Comparison of ENCODE assay signal across 27 mouse cellular contexts in the genomic region with DNA sequence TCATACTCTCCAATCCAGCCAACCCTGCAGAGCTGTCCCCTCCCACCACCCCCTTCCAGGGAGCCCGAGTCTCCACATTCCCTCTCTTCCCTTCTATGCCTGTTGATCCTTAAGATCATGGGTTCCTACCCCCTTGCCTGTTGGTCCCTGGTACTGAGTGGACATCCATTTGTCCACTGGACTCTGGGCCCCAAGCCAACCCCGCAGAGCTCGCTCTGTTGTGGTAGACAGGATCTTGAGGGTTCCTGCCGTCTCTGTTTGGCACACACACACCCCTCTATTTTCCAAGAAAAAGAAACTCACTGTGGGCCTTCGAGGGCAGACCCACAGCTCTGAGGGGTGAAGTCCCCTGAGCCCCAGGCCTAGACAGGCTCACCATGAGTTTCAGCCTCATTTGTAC. TPM values are rescaled to one million over a fixed set of nuclear protein-coding genes. Genes with fewer than 3 reads are reported as not detected.
DNase-seq lines count a peak whose midpoint lies in the region; ATAC-seq and TF ChIP-seq lines count a peak whose summit lies in the region.
"Had no signal": no experiment of that assay in that cellular context is flagged by ENCODE, and none has a peak within 500 bp of the region (broad histone marks: within the 10 kb centered on the region; RNA-seq: fewer than 3 reads in every experiment).

No protein-coding gene starts in this region.

- H3K36me3 ChIP-seq in neural tube, embryonic 12.5 days, result peaks cover 71% of the 10 kb centered on the region

- TF ChIP-seq CTCF in cerebellum, adult 2 months (IDR thresholded peaks at IDR 0.05; ENCODE audit: borderline replicate concordance, insufficient read depth, low read depth, low read length), result no peak
- no peak for TF ChIP-seq CTCF in layer of hippocampus, adult 2 months (conservative IDR thresholded peaks at IDR 0.05)

- ATAC-seq in neural tube, embryonic 12.5 days (ENCODE audit: low FRiP score, low read depth), result no peak
- ATAC-seq: activated CD4-positive, CD25-positive, alpha-beta regulatory T cell, adult 4 months; CD4-positive, CD25-positive, alpha-beta regulatory T cell, adult 4 months; forebrain, embryonic 13.5 days; forebrain, embryonic 15.5 days; forebrain, postnatal 0 days; Patski had no signal

- 0 out of 2 replicates have a peak overlapping the region, but pooled peaks have one; percentile 5 for H3K9ac ChIP-seq in neural tube, embryonic 12.5 days
- H3K9ac ChIP-seq: embryonic facial prominence, embryonic 12.5 days; forebrain, embryonic 15.5 days; forebrain, postnatal 0 days had no signal

- H3K4me2 ChIP-seq in neural tube, embryonic 12.5 days (replicated peaks), result no peak overlapping the region
- H3K4me2 ChIP-seq: embryonic facial prominence, embryonic 12.5 days; forebrain, embryonic 13.5 days; forebrain, embryonic 15.5 days had no signal

- no peaks in the 10 kb centered on the region for H3K27me3 ChIP-seq in cerebellum, adult 2 months (ENCODE audit: control insufficient read depth, insufficient read depth, low read length)
- H3K27me3 ChIP-seq in neural tube, embryonic 12.5 days (replicated peaks), result no peaks in the 10 kb centered on the region
- H3K27me3 ChIP-seq: CH12.LX; embryonic facial prominence, embryonic 12.5 days; forebrain, embryonic 13.5 days; forebrain, embryonic 15.5 days; Patski had no signal

- no peak overlapping the region for H3K27ac ChIP-seq in cerebellum, adult 2 months (ENCODE audit: insufficient read depth, low read length)
- peak overlapping the region; percentile 20; the same call in 1 of the 2 replicates for H3K27ac ChIP-seq in layer of hippocampus, adult 2 months
- H3K27ac ChIP-seq in neural tube, embryonic 12.5 days, result no peak overlapping the region
- H3K27ac ChIP-seq: embryonic facial prominence, embryonic 10.5 days; embryonic facial prominence, embryonic 12.5 days; forebrain, embryonic 15.5 days had no signal

- WGBS in cerebellum, adult 2 months, result 30% methylated on average over 5 of the region's 5 CpGs
- 91% methylated on average over 5 of the region's 5 CpGs for WGBS in neural tube, embryonic 12.5 days

- DNase-seq in cerebellum, adult 9-11 months, result peak; percentile 46
- DNase-seq in cerebellum, adult 18-20 months, result no peak
- peak; percentile 60 for DNase-seq in cerebellum, postnatal 14 days
- DNase-seq in cerebellum, adult 2 months, result no peak
- no peak for DNase-seq in layer of hippocampus, adult 2 months (ENCODE audit: low spot score in 2 of 2)
- DNase-seq in layer of hippocampus, postnatal 14 days (ENCODE audit: low spot score in 2 of 2), result no peak
- DNase-seq in neural tube, embryonic 10.5 days (ENCODE audit: extremely low spot score, low spot score), result no peak
- DNase-seq: adrenal gland, adult 8-10 months; adrenal gland, postnatal 14 days; adrenal gland, postnatal 36 days; B cell, adult 2 months; cerebellum, adult 8-10 months; forebrain, postnatal 0 days had no signal

- no peak overlapping the region for H3K4me3 ChIP-seq in cerebellum, adult 2 months (replicated peaks; ENCODE audit: insufficient read depth, low read depth, low read length)
- no peak overlapping the region for H3K4me3 ChIP-seq in layer of hippocampus, adult 2 months
- H3K4me3 ChIP-seq in neural tube, embryonic 12.5 days, result no peak overlapping the region
- H3K4me3 ChIP-seq: embryonic facial prominence, embryonic 10.5 days; embryonic facial prominence, embryonic 12.5 days; forebrain, embryonic 13.5 days; forebrain, embryonic 15.5 days had no signal

- H3K9me3 ChIP-seq in neural tube, embryonic 12.5 days, result no peaks in the 10 kb centered on the region
- H3K9me3 ChIP-seq: embryonic facial prominence, embryonic 10.5 days; embryonic facial prominence, embryonic 12.5 days; forebrain, embryonic 13.5 days; forebrain, embryonic 15.5 days; G1E had no signal

- H3K4me1 ChIP-seq in cerebellum, adult 2 months (ENCODE audit: control insufficient read depth, insufficient read depth, low read length), result peaks cover 43% of the 10 kb centered on the region
- H3K4me1 ChIP-seq in neural tube, embryonic 12.5 days, result peaks cover 22% of the 10 kb centered on the region

- no peak for TF ChIP-seq POLR2A in cerebellum, adult 2 months (IDR thresholded peaks at IDR 0.05; ENCODE audit: borderline replicate concordance, insufficient read depth, low read length)

RNA-seq across cellular contexts. Expression of gene Ptprs, which starts 19.9 kb away (rescaled TPM):
- polyA plus RNA-seq in cerebellum, adult 2 months (2012; rRNA removed), result 478 and 518 TPM in 2 replicates
- total RNA-seq in layer of hippocampus, adult 2 months (2021), result 100 to 1,000 TPM; 666 to 670 TPM
- 100 to 1,000 TPM; 771 to 772 TPM for total RNA-seq in layer of hippocampus, postnatal 14 days (2021)
- polyA plus RNA-seq in neural tube, embryonic 12.5 days (2016; fragmentation: Nextera tagmentation; extraction: Ambion mirVana), result 294 and 314 TPM in 2 replicates

RNA-seq across cellular contexts. Expression of gene Znrf4, which starts 55.9 kb away (rescaled TPM):
- not detected in 2 replicates for polyA plus RNA-seq in cerebellum, adult 2 months (2012; rRNA removed)
- total RNA-seq in layer of hippocampus, adult 2 months (2021), result not detected
- total RNA-seq in layer of hippocampus, postnatal 14 days (2021), result not detected
- polyA plus RNA-seq in neural tube, embryonic 12.5 days (2016; fragmentation: Nextera tagmentation; extraction: Ambion mirVana), result not detected in 2 replicates
- total RNA-seq: adrenal gland, adult 18-20 months; adrenal gland, adult 8-10 months; adrenal gland, postnatal 14 days; adrenal gland, postnatal 36 days; CH12.LX; forebrain, postnatal 0 days; G1E had no signal
- polyA plus RNA-seq: activated CD4-positive, CD25-positive, alpha-beta regulatory T cell, adult 4 months; CD4-positive, CD25-positive, alpha-beta regulatory T cell, adult 4 months; cortical plate, adult 2 months; embryonic facial prominence, embryonic 10.5 days; embryonic facial prominence, embryonic 12.5 days; embryonic facial prominence, embryonic 14.5 days; forebrain, embryonic 11.5 days; G1E; Patski had no signal

Comparison
In these comparisons a context has a peak if more than half of its experiments do, and no peak if none do; other contexts are left out.
1. DNase-seq: peak in cerebellum, adult 9-11 months (single experiment) and cerebellum, postnatal 14 days (2 of 2); none in cerebellum, adult 18-20 months (0 of 2), cerebellum, adult 2 months (0 of 2), layer of hippocampus, adult 2 months (0 of 2), layer of hippocampus, postnatal 14 days (0 of 2) and neural tube, embryonic 10.5 days (single experiment).